Mouse (Mus musculus): ENCODE results near the gene Casq2.

DNA sequence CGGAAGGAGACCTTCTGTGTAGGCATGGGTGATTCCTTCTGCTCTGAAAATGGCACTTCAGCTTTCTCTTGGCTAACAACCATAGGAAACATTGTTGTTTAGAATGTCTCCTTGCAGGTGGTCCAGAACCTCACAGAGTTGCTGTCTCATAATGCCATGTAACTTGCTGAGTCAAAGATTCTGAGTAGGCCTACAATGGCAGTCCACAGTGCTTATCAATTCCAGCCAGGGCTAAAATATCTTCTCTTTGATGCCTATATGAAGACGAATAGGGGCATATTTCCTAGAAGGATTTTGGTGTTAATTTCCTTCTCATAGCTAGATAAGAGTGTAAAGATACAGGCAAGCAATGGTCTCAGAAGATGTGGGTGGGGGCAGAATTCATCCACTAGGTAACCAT is 38.7 kb upstream of the Casq2 start:
- TF ChIP-seq POLR2A (IDR thresholded peaks at IDR 0.05; ENCODE audit: low read depth, low read length) (no peak), CTCF (IDR thresholded peaks at IDR 0.05; ENCODE audit: borderline replicate concordance, insufficient read depth, low read length) (no peak)

Data from embryonic fibroblast, embryonic 13.5 days (primary cell).